Mouse (Mus musculus) spleen, adult 2 months (tissue): ENCODE measurements around the gene Lpcat3. TPM values are rescaled to one million over a fixed set of nuclear protein-coding genes. Genes with fewer than 3 reads are reported as not detected.

ENCODE experiments used
- DNase-seq, 2 experiments: peaks; one replicate each; pipeline versions ENCODE4 v3.0.0 to v3.0.0-alpha.2; 2012 to 2021; ENCODE audit warnings: low spot score in 2 of 2, low read depth in 1 of 2
- H3K27ac ChIP-seq: fragments of 200-500 bp; 2 replicates; pipeline ENCODE4 v1.5.1; 2012; ENCODE audit warnings: low read length, inconsistent platforms; ENCODE audit not compliant: insufficient read depth
- H3K27me3 ChIP-seq: fragments of 200-500 bp; 2 replicates; pipeline ENCODE4 v1.6.1; 2012; ENCODE audit warnings: mild to moderate bottlenecking, moderate library complexity, low read length, inconsistent platforms; ENCODE audit not compliant: control insufficient read depth, insufficient read depth
- H3K36me3 ChIP-seq: fragments of 200-500 bp; 2 replicates; pipeline ENCODE4 v1.6.1; 2012; ENCODE audit warnings: mild to moderate bottlenecking, low read length, inconsistent platforms; ENCODE audit not compliant: control insufficient read depth, insufficient read depth
- H3K4me1 ChIP-seq: fragments of 200-500 bp; 2 replicates; pipeline ENCODE4 v1.6.1; 2011; ENCODE audit warnings: inconsistent platforms; ENCODE audit not compliant: control insufficient read depth, insufficient read depth, insufficient read length
- H3K4me3 ChIP-seq: fragments of 200-500 bp; 2 replicates; pipeline ENCODE4 v1.5.1; 2011; ENCODE audit warnings: mild to moderate bottlenecking, inconsistent platforms; ENCODE audit not compliant: insufficient read depth, insufficient read length; ENCODE audit errors: extremely low read depth
- CTCF ChIP-seq: fragments of 200-500 bp; IDR thresholded peaks from 2 replicates; pipeline ENCODE4 v1.5.1; 2011; ENCODE audit warnings: mild to moderate bottlenecking, inconsistent platforms; ENCODE audit not compliant: insufficient read depth, insufficient read length, insufficient replicate concordance; ENCODE audit errors: extremely low read depth
- POLR2A ChIP-seq: fragments of 200-500 bp; IDR thresholded peaks from 2 replicates; pipeline ENCODE4 v1.6.1; 2011; ENCODE audit warnings: low read depth, low read length, inconsistent platforms
- WGBS: fragments of 180-500 bp; shearing (Covaris S2); methylation state at CpG from one replicate; pipeline ENCODE4 v1.1.7; 2018; 5-methylcytosine and 5-hydroxymethylcytosine counted together
- polyA plus RNA-seq: library from polyadenylated mRNA; depleted of rRNA; stranded (reverse); fragments of >200 nt; gene quantifications from 2 replicates; pipeline ENCODE4 v1.2.3, GENCODE M21; 2012

Gene Lpcat3
- polyA plus RNA-seq, 1 experiment: 65.1 TPM

- no peak for TF ChIP-seq POLR2A
- TF ChIP-seq CTCF: no peak
- Histone ChIP-seq H3K27ac (no peak overlapping the region), H3K4me1 (peaks cover 25% of the 10 kb centered on the region; the same call in 1 of the 2 replicates), H3K4me3 (no peak overlapping the region), H3K36me3 (peaks cover 34% of the 10 kb centered on the region), H3K27me3 (no peaks in the 10 kb centered on the region)
- WGBS: 91% methylated on average over 13 of the region's 13 CpGs
- no peak for DNase-seq
These were observed 55.1 kb downstream of the Lpcat3 start for GRCm38 (mm10) chr6:124717968-124718367.

- Histone ChIP-seq H3K4me3 (no peak overlapping the region), H3K4me1 (peaks cover 28% of the 10 kb centered on the region; the same call in 1 of the 2 replicates), H3K36me3 (peaks cover 35% of the 10 kb centered on the region), H3K27ac (peak overlapping the region; percentile 6; the same call in 1 of the 2 replicates), H3K27me3 (no peaks in the 10 kb centered on the region)
- DNase-seq: no peak
- TF ChIP-seq CTCF (no peak), POLR2A (no peak)
- 88% methylated on average over 15 of the region's 16 CpGs for WGBS
These were observed 55.9 kb downstream of the Lpcat3 start for GRCm38 (mm10) chr6:124718703-124719102.

- TF ChIP-seq POLR2A (no peak), CTCF (no peak)
- 75% methylated on average over 7 of the region's 7 CpGs for WGBS
- peaks cover 35% of the 10 kb centered on the region for H3K36me3 ChIP-seq
- DNase-seq: no peak
- H3K27ac ChIP-seq: peak overlapping the region; percentile 6; the same call in 1 of the 2 replicates
- H3K27me3 ChIP-seq: no peaks in the 10 kb centered on the region
- H3K4me3 ChIP-seq: no peak overlapping the region
- H3K4me1 ChIP-seq: peaks cover 32% of the 10 kb centered on the region; the same call in 1 of the 2 replicates
These were observed 56.6 kb downstream of the Lpcat3 start for GRCm38 (mm10) chr6:124719354-124719978.

DNA sequence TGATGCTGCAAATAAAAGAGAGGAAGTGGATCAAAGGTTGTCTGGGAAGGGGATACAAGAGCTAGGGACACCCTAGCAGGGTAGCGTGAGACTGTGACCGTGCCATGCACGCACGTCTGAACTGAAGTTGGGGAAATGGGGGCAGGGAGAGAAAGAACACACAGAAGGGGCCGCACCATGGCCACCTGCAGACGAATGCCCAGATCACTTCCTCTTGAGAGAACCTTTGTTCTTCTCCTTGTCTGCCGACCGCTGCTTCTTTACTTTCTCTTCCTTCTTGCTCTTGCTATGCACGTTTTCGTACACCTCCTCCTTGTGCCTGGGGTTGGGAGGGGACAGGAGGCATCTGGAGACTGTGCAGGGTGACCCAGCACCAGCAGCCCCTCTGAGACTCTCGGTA lies 58.1 kb downstream of the Lpcat3 start:
- peak overlapping the region; percentile 80 for H3K27ac ChIP-seq
- no peak for TF ChIP-seq POLR2A
- no peak for TF ChIP-seq CTCF
- 11% methylated on average over 11 of the region's 11 CpGs for WGBS
- H3K4me3 ChIP-seq: no peak overlapping the region
- peaks cover 43% of the 10 kb centered on the region; the same call in 1 of the 2 replicates for H3K4me1 ChIP-seq
- H3K27me3 ChIP-seq: no peaks in the 10 kb centered on the region
- H3K36me3 ChIP-seq: peaks cover 36% of the 10 kb centered on the region
- DNase-seq: peak; percentile 63 to 65

DNA sequence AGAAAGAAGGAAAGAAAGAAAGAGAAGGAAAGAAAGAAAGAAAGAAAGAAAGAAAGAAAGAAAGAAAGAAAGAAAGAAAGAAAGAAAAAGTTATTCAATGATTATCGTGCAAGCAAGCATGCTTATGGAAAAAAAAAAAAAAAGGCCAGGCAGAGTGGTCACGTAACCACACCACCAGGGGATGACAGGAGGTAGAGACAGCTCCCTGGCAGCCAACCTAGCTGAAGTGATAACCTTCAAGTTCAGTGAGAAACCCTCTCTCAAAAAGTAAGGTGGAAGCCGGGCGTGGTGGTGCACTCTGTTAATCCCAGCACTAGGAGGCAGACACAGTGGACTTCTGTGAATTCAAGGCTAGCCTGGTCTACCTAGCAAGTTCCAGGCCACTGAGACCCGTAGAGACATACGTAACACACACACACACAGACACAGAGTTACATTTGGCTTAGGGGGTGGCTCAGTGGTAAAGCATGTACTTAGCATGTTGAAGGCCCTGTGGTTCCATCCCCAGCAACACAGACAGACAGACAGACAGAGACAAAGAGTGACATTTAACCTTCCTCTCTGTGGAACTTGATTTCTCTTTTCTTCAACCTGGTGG lies 60.1 kb downstream of the Lpcat3 start:
- peaks cover 48% of the 10 kb centered on the region; the same call in 1 of the 2 replicates for H3K4me1 ChIP-seq
- H3K36me3 ChIP-seq: peaks cover 47% of the 10 kb centered on the region
- no peak for TF ChIP-seq CTCF
- TF ChIP-seq POLR2A: no peak
- DNase-seq: peak in 1 of 2 experiments; percentile 9
- H3K27me3 ChIP-seq: no peaks in the 10 kb centered on the region
- H3K27ac ChIP-seq: peak overlapping the region; percentile 90
- H3K4me3 ChIP-seq: peak overlapping the region; percentile 48
- WGBS: 50% methylated on average over 6 of the region's 6 CpGs

- Histone ChIP-seq H3K4me1 (peaks cover 54% of the 10 kb centered on the region; the same call in 1 of the 2 replicates), H3K27me3 (no peaks in the 10 kb centered on the region), H3K36me3 (peaks cover 53% of the 10 kb centered on the region), H3K4me3 (peak overlapping the region; percentile 48), H3K27ac (peak overlapping the region; percentile 90)
- peak in 1 of 2 experiments; percentile 63 for DNase-seq
- TF ChIP-seq CTCF: no peak
- TF ChIP-seq POLR2A: no peak
- 11% methylated on average over 8 of the region's 8 CpGs for WGBS
These were observed 60.7 kb downstream of the Lpcat3 start for GRCm38 (mm10) chr6:124723541-124723940.
